Mouse (Mus musculus) bone marrow macrophage, adult 2 months (primary cell): ENCODE data around the gene Ddx49.

Experiments
- CTCF ChIP-seq: IDR thresholded peaks from 2 replicates; pipeline ENCODE4 v1.5.1; 2012; ENCODE audit warnings: low read depth, mild to moderate bottlenecking, low read length, moderate library complexity
- POLR2A ChIP-seq: IDR thresholded peaks from 2 replicates; pipeline ENCODE4 v1.6.1; 2012; ENCODE audit warnings: mild to moderate bottlenecking, low read depth, low read length, borderline replicate concordance

DNA sequence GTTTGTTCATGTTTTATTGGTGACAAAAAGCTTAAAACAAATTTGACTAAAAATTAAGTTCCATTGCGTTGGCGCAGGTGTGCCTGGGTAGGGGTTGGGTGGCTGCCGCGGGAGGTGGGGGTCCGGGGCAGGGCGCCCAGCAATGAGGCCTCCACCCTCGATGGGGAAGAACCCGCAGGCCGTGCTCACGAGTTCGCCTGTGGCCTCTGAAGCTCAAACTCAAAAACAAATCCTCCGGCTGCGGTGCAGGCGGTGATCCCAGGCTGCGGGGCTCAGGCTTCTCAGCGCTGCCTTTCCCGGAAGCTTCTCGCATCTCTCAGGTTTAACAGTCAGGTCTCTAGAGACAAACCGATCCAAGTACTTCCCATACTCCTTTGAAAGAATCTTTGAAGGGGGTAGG lies 29.2 kb upstream of the Ddx49 start:
- TF ChIP-seq CTCF, result no peak
- no peak for TF ChIP-seq POLR2A
